In genomic region chr5:114467019-114467418, GRCm38 (mm10) we compare ENCODE assay signal across 9 mouse cellular contexts. TPM values are rescaled to one million over a fixed set of nuclear protein-coding genes. Genes with fewer than 3 reads are reported as not detected.
DNase-seq lines count a peak whose midpoint lies in the region; ATAC-seq and TF ChIP-seq lines count a peak whose summit lies in the region.
"Had no signal": no experiment of that assay in that cellular context is flagged by ENCODE, and none has a peak within 500 bp of the region (broad histone marks: within the 10 kb centered on the region; RNA-seq: fewer than 3 reads in every experiment).

No protein-coding gene starts in this region.

- H3K36me3 ChIP-seq in ES-E14 (ENCODE audit: control insufficient read depth, insufficient read depth, low read length, poor library complexity, severe bottlenecking), result no peaks in the 10 kb centered on the region
- H3K36me3 ChIP-seq in hindbrain, embryonic 11.5 days (ENCODE audit: control insufficient read depth, insufficient read depth, low read length), result no peaks in the 10 kb centered on the region
- H3K36me3 ChIP-seq in liver, postnatal 0 days (replicated peaks; ENCODE audit: insufficient read depth, low read length), result no peaks in the 10 kb centered on the region

- in situ Hi-C loops in ES-E14 (cut with MboI; ENCODE audit: low sequenced_read_pairs in 2 of 2, unreplicated experiment in 2 of 2), result no loop called here

- no peaks in the 10 kb centered on the region for H3K27me3 ChIP-seq in hindbrain, embryonic 11.5 days (ENCODE audit: control insufficient read depth, insufficient read depth, low read length)
- no peaks in the 10 kb centered on the region for H3K27me3 ChIP-seq in liver, postnatal 0 days (ENCODE audit: insufficient read depth, low read length)

- peaks cover 0 to 22% of the 10 kb centered on the region in 2 experiments; a peak in 2 of 4 replicates for H3K4me1 ChIP-seq in ES-E14 (ENCODE audit: control insufficient read depth in 2 of 2, insufficient read depth in 2 of 2, low read length in 2 of 2, poor library complexity in 1 of 2)
- peaks cover 21% of the 10 kb centered on the region for H3K4me1 ChIP-seq in hindbrain, embryonic 11.5 days (replicated peaks; ENCODE audit: control insufficient read depth, insufficient read depth, low read length)
- no peaks in the 10 kb centered on the region; the same call in 1 of the 2 replicates for H3K4me1 ChIP-seq in liver, postnatal 0 days (ENCODE audit: insufficient read depth)

- H3K9ac ChIP-seq in ES-E14 (ENCODE audit: insufficient read depth, low read depth, low read length, poor library complexity, severe bottlenecking), result no peak overlapping the region
- H3K9ac ChIP-seq in hindbrain, embryonic 11.5 days (ENCODE audit: low read depth, low read length), result no peak overlapping the region
- no peak overlapping the region for H3K9ac ChIP-seq in liver, postnatal 0 days (replicated peaks)

- intact Hi-C loops in gastrocnemius, adult 2 months (cut with DNase I), result no loop called here
- intact Hi-C loops in gastrocnemius, postnatal 36 days (cut with DNase I), result no loop called here

- no peak for TF ChIP-seq EP300 in liver, postnatal 0 days (IDR thresholded peaks at IDR 0.05; ENCODE audit: low read depth)

- ATAC-seq in hindbrain, embryonic 11.5 days (ENCODE audit: low FRiP score), result peak; percentile 68
- ATAC-seq in liver, postnatal 0 days, result no peak

- H3K9me3 ChIP-seq in ES-E14 (ENCODE audit: control insufficient read depth, insufficient read depth, low read depth, low read length), result no peaks in the 10 kb centered on the region
- no peaks in the 10 kb centered on the region for H3K9me3 ChIP-seq in hindbrain, embryonic 11.5 days (ENCODE audit: control insufficient read depth, low read length)
- H3K9me3 ChIP-seq in liver, postnatal 0 days (ENCODE audit: low read length), result no peaks in the 10 kb centered on the region

- TF ChIP-seq CTCF in gastrocnemius, adult 2 months (IDR thresholded peaks at IDR 0.05), result no peak
- TF ChIP-seq CTCF in liver, postnatal 0 days (IDR thresholded peaks at IDR 0.05; ENCODE audit: low read depth), result no peak

- H3K4me2 ChIP-seq in hindbrain, embryonic 11.5 days (replicated peaks; ENCODE audit: low read depth, low read length), result peak overlapping the region; percentile 29
- H3K4me2 ChIP-seq in liver, postnatal 0 days (ENCODE audit: low read depth, low read length), result peak overlapping the region; percentile 62

- WGBS in hindbrain, embryonic 11.5 days, result 0% methylated on average over 11 of the region's 11 CpGs
- 14% methylated on average over 9 of the region's 11 CpGs for WGBS in liver, postnatal 0 days (ENCODE audit: insufficient replicate concordance)

- H3K4me3 ChIP-seq in gastrocnemius, adult 2 months, result peak overlapping the region; percentile 62
- H3K4me3 ChIP-seq in ES-E14 (ENCODE audit: insufficient read depth in 1 of 2, low read depth in 1 of 2, low read length in 2 of 2, poor library complexity in 1 of 2, severe bottlenecking in 1 of 2), result peak overlapping the region; percentile 16 to 34; a peak in 1 of 4 replicates
- H3K4me3 ChIP-seq in hindbrain, embryonic 11.5 days (ENCODE audit: low read depth, low read length), result no peak overlapping the region
- H3K4me3 ChIP-seq in liver, postnatal 0 days (ENCODE audit: low read depth, low read length), result no peak overlapping the region

- no peak for DNase-seq in gastrocnemius, adult 2 months
- DNase-seq in gastrocnemius, postnatal 36 days, result no peak
- no peak for DNase-seq in ES-E14 (ENCODE audit: low read depth, low spot score)
- DNase-seq in hindbrain, embryonic 11.5 days (ENCODE audit: low spot score), result no peak
- no peak for DNase-seq in liver, postnatal 0 days
- DNase-seq in cerebellum, adult 9-10 months, result no peak
- no peak for DNase-seq in layer of hippocampus, postnatal 14 days (ENCODE audit: low spot score in 2 of 2)
- DNase-seq in spleen, adult 12 weeks (ENCODE audit: low spot score), result no peak

- no peak overlapping the region; the same call in 1 of the 2 replicates for H3K27ac ChIP-seq in gastrocnemius, adult 2 months
- no peak overlapping the region for H3K27ac ChIP-seq in ES-E14 (ENCODE audit: insufficient read depth, low read depth, low read length, poor library complexity, severe bottlenecking)
- H3K27ac ChIP-seq in hindbrain, embryonic 11.5 days (ENCODE audit: low read depth, low read length), result peak overlapping the region; percentile 87
- no peak overlapping the region for H3K27ac ChIP-seq in liver, postnatal 0 days (ENCODE audit: low read depth)
- H3K27ac ChIP-seq: macrophage had no signal

TF ChIP-seq in ES-E14, 5 proteins besides CTCF, POLR2A, EP300 and RAD21:
- TF ChIP-seq ZNF384 (IDR thresholded peaks at IDR 0.05; ENCODE audit: low read depth, low read length), result 0 out of 2 replicates have a peak, but pooled peaks have one; percentile 48
- no peak for TF ChIP-seq CHD2 (IDR thresholded peaks at IDR 0.05; ENCODE audit: low read depth, low read length)
- no peak for TF ChIP-seq HCFC1 (IDR thresholded peaks at IDR 0.05; ENCODE audit: borderline replicate concordance, insufficient read depth, low read length)

RNA-seq across cellular contexts. Expression of gene Mvk, which starts 22.9 kb away (rescaled TPM):
- total RNA-seq in gastrocnemius, adult 2 months (2021), result 10 to 100 TPM in 1 of 2 experiments, 1 to 10 TPM in 1; 9.6 to 10.3 TPM
- 1 to 10 TPM; 8.3 to 9.4 TPM for total RNA-seq in gastrocnemius, postnatal 36 days (2021)
- 32.5 and 35.8 TPM in 2 replicates for total RNA-seq in ES-E14 (2012; rRNA removed)
- 58.7 and 61.1 TPM in 2 replicates for polyA plus RNA-seq in hindbrain, embryonic 11.5 days (2014; fragmentation: Nextera tagmentation; extraction: Ambion mirVana)
- 9.4 and 10.7 TPM in 2 replicates for polyA plus RNA-seq in liver, postnatal 0 days (2015; fragmentation: Nextera tagmentation; extraction: Ambion mirVana)
- 10 to 100 TPM; 40.5 to 48.2 TPM for total RNA-seq in layer of hippocampus, postnatal 14 days (2021)

RNA-seq across cellular contexts. Expression of gene Mmab, which starts 23.2 kb away (rescaled TPM):
- total RNA-seq in gastrocnemius, adult 2 months (2021), result 10 to 100 TPM; 17.3 to 19.0 TPM
- total RNA-seq in gastrocnemius, postnatal 36 days (2021), result 10 to 100 TPM; 10.9 to 13.4 TPM
- total RNA-seq in ES-E14 (2012; rRNA removed), result 11.0 and 16.3 TPM in 2 replicates
- 20.3 and 23.4 TPM in 2 replicates for polyA plus RNA-seq in hindbrain, embryonic 11.5 days (2014; fragmentation: Nextera tagmentation; extraction: Ambion mirVana)
- 3.8 and 4.5 TPM in 2 replicates for polyA plus RNA-seq in liver, postnatal 0 days (2015; fragmentation: Nextera tagmentation; extraction: Ambion mirVana)
- total RNA-seq in layer of hippocampus, postnatal 14 days (2021), result 10 to 100 TPM; 19.6 to 21.9 TPM

Comparison
In these comparisons a context has a peak if more than half of its experiments do, and no peak if none do; other contexts are left out.
1. H3K4me3 ChIP-seq: peak in gastrocnemius, adult 2 months (single experiment) and ES-E14 (2 of 2); none in hindbrain, embryonic 11.5 days (single experiment) and liver, postnatal 0 days (single experiment).